In genomic region chr8:21093106-21093505, GRCm38 (mm10) we compare ENCODE assay signal across 11 mouse cellular contexts. TPM values are rescaled to one million over a fixed set of nuclear protein-coding genes. Genes with fewer than 3 reads are reported as not detected.
DNase-seq lines count a peak whose midpoint lies in the region; ATAC-seq and TF ChIP-seq lines count a peak whose summit lies in the region.
"Had no signal": no experiment of that assay in that cellular context is flagged by ENCODE, and none has a peak within 500 bp of the region (broad histone marks: within the 10 kb centered on the region; RNA-seq: fewer than 3 reads in every experiment).

No protein-coding gene starts in this region.

- POLR2A ChIA-PET in Patski (lab: Charles Lee): no interaction called here

- 39% methylated on average over 4 of the region's 4 CpGs for WGBS in liver, embryonic 11.5 days
- 49% methylated on average over 4 of the region's 4 CpGs for WGBS in forebrain, embryonic 16.5 days

- in situ Hi-C loops in Patski (cut with MboI; ENCODE audit: low pct_unique_long_range_greater_than_20kb): no loop called here

- H3K9ac ChIP-seq in liver, embryonic 11.5 days (ENCODE audit: low read depth, low read length): no peak overlapping the region
- no peak overlapping the region for H3K9ac ChIP-seq in forebrain, embryonic 16.5 days (replicated peaks; ENCODE audit: low read depth, low read length)
- H3K9ac ChIP-seq: forebrain, postnatal 0 days; neural tube, embryonic 12.5 days had no signal

- no peak overlapping the region for H3K4me3 ChIP-seq in liver, embryonic 11.5 days (ENCODE audit: low read depth, low read length)
- H3K4me3 ChIP-seq in forebrain, embryonic 16.5 days (replicated peaks; ENCODE audit: low read length): no peak overlapping the region
- H3K4me3 ChIP-seq: embryonic facial prominence, embryonic 10.5 days; neural tube, embryonic 12.5 days had no signal

- H3K27me3 ChIP-seq in liver, embryonic 11.5 days (replicated peaks; ENCODE audit: control insufficient read depth, insufficient read depth, low read length): no peaks in the 10 kb centered on the region
- H3K27me3 ChIP-seq in Patski: peaks cover 5% of the 10 kb centered on the region
- no peaks in the 10 kb centered on the region for H3K27me3 ChIP-seq in forebrain, embryonic 16.5 days (replicated peaks; ENCODE audit: control insufficient read depth, insufficient read depth, low read length)
- H3K27me3 ChIP-seq: neural tube, embryonic 12.5 days had no signal

- peak; percentile 43 for TF ChIP-seq CTCF in Patski (IDR thresholded peaks at IDR 0.05)

- no peaks in the 10 kb centered on the region for H3K9me3 ChIP-seq in liver, embryonic 11.5 days (ENCODE audit: control insufficient read depth, low read length)
- H3K9me3 ChIP-seq in forebrain, embryonic 16.5 days (ENCODE audit: control insufficient read depth, low read length): no peaks in the 10 kb centered on the region; the same call in 1 of the 2 replicates
- H3K9me3 ChIP-seq: neural tube, embryonic 12.5 days had no signal

- H3K4me2 ChIP-seq in liver, embryonic 11.5 days: no peak overlapping the region
- H3K4me2 ChIP-seq in forebrain, embryonic 16.5 days (ENCODE audit: low read length): no peak overlapping the region
- H3K4me2 ChIP-seq: neural tube, embryonic 12.5 days had no signal

- no peak overlapping the region for H3K27ac ChIP-seq in liver, embryonic 11.5 days (ENCODE audit: low read depth, low read length)
- H3K27ac ChIP-seq in forebrain, embryonic 16.5 days (ENCODE audit: low read length): no peak overlapping the region
- H3K27ac ChIP-seq: embryonic facial prominence, embryonic 10.5 days; neural tube, embryonic 12.5 days had no signal

- H3K36me3 ChIP-seq in liver, embryonic 11.5 days (ENCODE audit: control insufficient read depth, insufficient read depth, low read length): no peaks in the 10 kb centered on the region
- no peaks in the 10 kb centered on the region for H3K36me3 ChIP-seq in forebrain, embryonic 16.5 days (ENCODE audit: control insufficient read depth, insufficient read depth)
- H3K36me3 ChIP-seq: embryonic facial prominence, embryonic 10.5 days; neural tube, embryonic 12.5 days had no signal

- peak; percentile 5 for DNase-seq in liver
- no peak for DNase-seq in liver, embryonic 11.5 days (ENCODE audit: low spot score)
- DNase-seq in ES-CJ7 (ENCODE audit: low read depth, low spot score): peak; percentile 90
- DNase-seq in Patski (ENCODE audit: low read depth, low spot score): no peak
- DNase-seq in embryo, embryonic 11.5 days (ENCODE audit: low read depth, low spot score): peak; percentile 48
- DNase-seq in right cerebral cortex, postnatal 25 days: no peak
- DNase-seq: forebrain, postnatal 0 days had no signal

- CTCF ChIA-PET in Patski (lab: Charles Lee): no interaction called here

- H3K4me1 ChIP-seq in liver, embryonic 11.5 days (replicated peaks; ENCODE audit: control insufficient read depth, insufficient read depth, low read length): no peaks in the 10 kb centered on the region
- H3K4me1 ChIP-seq in forebrain, embryonic 16.5 days (replicated peaks; ENCODE audit: control insufficient read depth, insufficient read depth, low read length): no peaks in the 10 kb centered on the region
- H3K4me1 ChIP-seq: embryonic facial prominence, embryonic 10.5 days; neural tube, embryonic 12.5 days had no signal

- ATAC-seq in liver, embryonic 11.5 days (replicated peaks; ENCODE audit: low FRiP score): no peak
- no peak for ATAC-seq in Patski
- ATAC-seq in forebrain, embryonic 16.5 days: no peak
- ATAC-seq: forebrain, postnatal 0 days had no signal

RNA-seq across cellular contexts. Expression of gene Gm14851, which starts 2.7 kb away (rescaled TPM):
- not detected in 2 replicates for polyA plus RNA-seq in liver, embryonic 11.5 days (2014; fragmentation: Nextera tagmentation; extraction: Ambion mirVana)
- not detected for polyA plus RNA-seq in Patski (2021)
- not detected in 2 replicates for polyA plus RNA-seq in forebrain, embryonic 16.5 days (2015; fragmentation: Nextera tagmentation; extraction: Ambion mirVana)
- polyA plus RNA-seq: embryonic facial prominence, embryonic 10.5 days; forebrain, postnatal 0 days; heart, embryonic 16.5 days; neural tube, embryonic 12.5 days had no signal

RNA-seq across cellular contexts. Expression of gene Defa25, which starts 8.9 kb away (rescaled TPM):
- not detected in 2 replicates for polyA plus RNA-seq in liver, embryonic 11.5 days (2014; fragmentation: Nextera tagmentation; extraction: Ambion mirVana)
- not detected for polyA plus RNA-seq in Patski (2021)
- polyA plus RNA-seq in forebrain, embryonic 16.5 days (2015; fragmentation: Nextera tagmentation; extraction: Ambion mirVana): not detected in 2 replicates
- polyA plus RNA-seq: embryonic facial prominence, embryonic 10.5 days; forebrain, postnatal 0 days; heart, embryonic 16.5 days; neural tube, embryonic 12.5 days had no signal

RNA-seq across cellular contexts. Expression of gene Defa35, which starts 28.3 kb away (rescaled TPM):
- not detected in 2 replicates for polyA plus RNA-seq in liver, embryonic 11.5 days (2014; fragmentation: Nextera tagmentation; extraction: Ambion mirVana)
- not detected for polyA plus RNA-seq in Patski (2021)
- polyA plus RNA-seq in forebrain, embryonic 16.5 days (2015; fragmentation: Nextera tagmentation; extraction: Ambion mirVana): not detected in 2 replicates
- polyA plus RNA-seq: embryonic facial prominence, embryonic 10.5 days; forebrain, postnatal 0 days; heart, embryonic 16.5 days; neural tube, embryonic 12.5 days had no signal

RNA-seq across cellular contexts. Expression of gene Defa23, which starts 38.3 kb away (rescaled TPM):
- not detected in 2 replicates for polyA plus RNA-seq in liver, embryonic 11.5 days (2014; fragmentation: Nextera tagmentation; extraction: Ambion mirVana)
- polyA plus RNA-seq in Patski (2021): not detected
- not detected in 2 replicates for polyA plus RNA-seq in forebrain, embryonic 16.5 days (2015; fragmentation: Nextera tagmentation; extraction: Ambion mirVana)
- polyA plus RNA-seq: embryonic facial prominence, embryonic 10.5 days; forebrain, postnatal 0 days; neural tube, embryonic 12.5 days had no signal

RNA-seq across cellular contexts. Expression of gene Defa30, which starts 41.3 kb away (rescaled TPM):
- polyA plus RNA-seq in liver, embryonic 11.5 days (2014; fragmentation: Nextera tagmentation; extraction: Ambion mirVana): not detected in 2 replicates
- polyA plus RNA-seq in Patski (2021): 0.27 TPM
- polyA plus RNA-seq in forebrain, embryonic 16.5 days (2015; fragmentation: Nextera tagmentation; extraction: Ambion mirVana): not detected in 2 replicates
- polyA plus RNA-seq: embryonic facial prominence, embryonic 10.5 days; forebrain, postnatal 0 days; neural tube, embryonic 12.5 days had no signal

Comparison
In these comparisons a context has a peak if more than half of its experiments do, and no peak if none do; other contexts are left out.
1. DNase-seq: peak in liver (single experiment), ES-CJ7 (single experiment) and embryo, embryonic 11.5 days (single experiment); none in liver, embryonic 11.5 days (single experiment), Patski (single experiment) and right cerebral cortex, postnatal 25 days (single experiment).